Mouse (Mus musculus) lung, adult 2 months (tissue): ENCODE data around the gene Snx27.

Experiments
- CTCF ChIP-seq: fragments of 200-500 bp; IDR thresholded peaks from 2 replicates; pipeline ENCODE4 v1.5.1; 2011; ENCODE audit warnings: mild to moderate bottlenecking, low read length, control low read depth; ENCODE audit not compliant: insufficient read depth
- POLR2A ChIP-seq: fragments of 200-500 bp; IDR thresholded peaks from 2 replicates; pipeline ENCODE4 v1.6.1; 2011; ENCODE audit warnings: low read depth, mild to moderate bottlenecking, control low read depth, low read length, borderline replicate concordance; ENCODE audit errors: extremely low read depth

- TF ChIP-seq POLR2A (no peak), CTCF (no peak)
Observed at GRCm38 (mm10) chr3:94629876-94630275, 47.4 kb upstream of the Snx27 start.
